10 mouse cellular contexts compared by ENCODE assay signal in genomic region chr2:158735340-158735739, GRCm38 (mm10). TPM values are rescaled to one million over a fixed set of nuclear protein-coding genes. Genes with fewer than 3 reads are reported as not detected.
DNase-seq lines count a peak whose midpoint lies in the region; ATAC-seq and TF ChIP-seq lines count a peak whose summit lies in the region.
"Had no signal": no experiment of that assay in that cellular context is flagged by ENCODE, and none has a peak within 500 bp of the region (broad histone marks: within the 10 kb centered on the region; RNA-seq: fewer than 3 reads in every experiment).

No protein-coding gene starts in this region.

- intact Hi-C loops in left cerebral cortex, adult 2 months (cut with DNase I): loop anchor here (2.0 kb wide), 1 partner anchor 47 kb away; no protein-coding TSS in a partner anchor
- intact Hi-C loops in left cerebral cortex, postnatal 25 days (cut with DNase I): no loop called here

- ATAC-seq in neutrophil, adult 5-6 weeks (ENCODE audit: extremely low read depth, insufficient number of reproducible peaks, low FRiP score, poor library complexity, severe bottlenecking): peak; percentile 66; the same call in 1 of the 2 replicates
- ATAC-seq: liver, embryonic 12.5 days had no signal

- DNase-seq in left cerebral cortex, adult 2 months (ENCODE audit: extremely low spot score in 1 of 2, low spot score in 2 of 2): no peak
- DNase-seq in left cerebral cortex, postnatal 25 days (ENCODE audit: low spot score in 2 of 2): no peak
- peak; percentile 73 for DNase-seq in T-cell, adult 2 months (ENCODE audit: low spot score)
- peak; percentile 74 for DNase-seq in thymus, postnatal 25 days
- no peak for DNase-seq in c-Kit-positive CD71-positive TER-119-positive erythroid progenitor cells, embryonic 14.5 days (ENCODE audit: low spot score)
- DNase-seq in gastrocnemius, adult 18-20 months (ENCODE audit: low spot score): no peak

- peak overlapping the region; percentile 81; the same call in 1 of the 2 replicates for H3K27ac ChIP-seq in left cerebral cortex, adult 2 months
- H3K27ac ChIP-seq: liver, embryonic 12.5 days had no signal

- no peak overlapping the region for H3K4me3 ChIP-seq in left cerebral cortex, adult 2 months
- H3K4me3 ChIP-seq: kidney, embryonic 15.5 days; liver, embryonic 12.5 days; megakaryocyte, embryonic 14.5 days had no signal

- TF ChIP-seq CTCF in left cerebral cortex, adult 2 months (IDR thresholded peaks at IDR 0.05): no peak

RNA-seq across cellular contexts. Expression of gene Fam83d, which starts 32.6 kb away (rescaled TPM):
- 1 to 10 TPM; 1.2 to 1.6 TPM for total RNA-seq in left cerebral cortex, adult 2 months (2021)
- total RNA-seq in left cerebral cortex, postnatal 25 days (2021): 1 to 10 TPM; 1.6 to 2.6 TPM
- total RNA-seq in neutrophil, adult 5-6 weeks (2017): 0.12 and 0.49 TPM in 2 replicates
- 1 to 10 TPM; 2.0 to 4.1 TPM for total RNA-seq in gastrocnemius, adult 18-20 months (2021)

RNA-seq across cellular contexts. Expression of gene Dhx35, which starts 59.3 kb away (rescaled TPM):
- 10 to 100 TPM; 20.6 to 20.9 TPM for total RNA-seq in left cerebral cortex, adult 2 months (2021)
- total RNA-seq in left cerebral cortex, postnatal 25 days (2021): 10 to 100 TPM; 13.5 to 17.4 TPM
- total RNA-seq in neutrophil, adult 5-6 weeks (2017): 15.4 and 17.1 TPM in 2 replicates
- 10 to 100 TPM in 1 of 2 experiments, 1 to 10 TPM in 1; 9.5 to 10.9 TPM for total RNA-seq in gastrocnemius, adult 18-20 months (2021)

Comparison
In these comparisons a context has a peak if more than half of its experiments do, and no peak if none do; other contexts are left out.
1. DNase-seq: peak in T-cell, adult 2 months (single experiment) and thymus, postnatal 25 days (single experiment); none in left cerebral cortex, adult 2 months (0 of 2), left cerebral cortex, postnatal 25 days (0 of 2), c-Kit-positive CD71-positive TER-119-positive erythroid progenitor cells, embryonic 14.5 days (single experiment) and gastrocnemius, adult 18-20 months (single experiment).